Mouse (Mus musculus) hindbrain, postnatal 0 days (tissue): ENCODE data around the gene Raet1e. TPM values are rescaled to one million over a fixed set of nuclear protein-coding genes. Genes with fewer than 3 reads are reported as not detected.
"Not testable (repeated sequence)": the region's sequence is repeated elsewhere in the genome, so short reads cannot be mapped to it uniquely, and the experiment has no call there.

ENCODE experiments used
- ATAC-seq: fragments of 200-750 bp; cut with Nextera tagmentation; 2 replicates; pipeline ENCODE4 v1.8.0; 2017; ENCODE audit warnings: mild to moderate bottlenecking, moderate TSS enrichment, moderate library complexity
- DNase-seq: peaks from one replicate; pipeline ENCODE4 v3.0.0-alpha.2; 2015; ENCODE audit warnings: low spot score
- H3K27ac ChIP-seq: fragments of 300-500 bp; sonication (generic); 2 replicates; pipeline ENCODE4 v1.5.1; 2014; ENCODE audit warnings: mild to moderate bottlenecking
- H3K27me3 ChIP-seq: fragments of 300-500 bp; sonication (generic); 2 replicates; pipeline ENCODE4 v1.6.1; 2014; ENCODE audit warnings: low read length, mixed read lengths; ENCODE audit not compliant: insufficient read depth
- H3K36me3 ChIP-seq: fragments of 300-500 bp; sonication (generic); 2 replicates; pipeline ENCODE4 v1.6.1; 2014; ENCODE audit warnings: low read length, mixed read lengths; ENCODE audit not compliant: insufficient read depth
- H3K4me1 ChIP-seq: fragments of 300-500 bp; sonication (generic); 2 replicates; pipeline ENCODE4 v1.6.1; 2014; ENCODE audit warnings: antibody characterized with exemption, low read length, mixed read lengths; ENCODE audit not compliant: insufficient read depth
- H3K4me2 ChIP-seq: fragments of 300-500 bp; sonication (generic); 2 replicates; pipeline ENCODE4 v1.6.1; 2014; ENCODE audit warnings: low read depth, mild to moderate bottlenecking, low read length, moderate library complexity, mixed read lengths
- H3K4me3 ChIP-seq: fragments of 300-500 bp; sonication (generic); 2 replicates; pipeline ENCODE4 v1.5.1; 2014; ENCODE audit warnings: low read length
- H3K9ac ChIP-seq: fragments of 300-500 bp; sonication (generic); replicated peaks from 2 replicates; pipeline ENCODE4 v1.6.1; 2014; ENCODE audit warnings: mild to moderate bottlenecking, low read length, moderate library complexity, mixed read lengths
- H3K9me3 ChIP-seq: fragments of 300-500 bp; sonication (generic); 2 replicates; pipeline ENCODE4 v1.6.1; 2016; ENCODE audit warnings: low read length, mixed read lengths
- CTCF ChIP-seq: IDR thresholded peaks from 2 replicates; pipeline ENCODE4 v1.5.1; 2016; ENCODE audit warnings: antibody characterized with exemption, control low read depth, low read depth
- WGBS: fragments of 180-500 bp; shearing (Covaris S2); extraction: QIAGEN DNeasy Blood & Tissue Kit; methylation state at CpG from one replicate; pipeline ENCODE4 v1.1.7; 2014; 5-methylcytosine and 5-hydroxymethylcytosine counted together
- polyA plus RNA-seq: library from polyadenylated mRNA; unstranded; fragments of >200 nt; fragmentation: Nextera tagmentation; extraction: Ambion mirVana; gene quantifications from 2 replicates; pipeline ENCODE4 v1.2.1, GENCODE M21; 2015
- total RNA-seq: library from RNA; depleted of rRNA; stranded (reverse); fragments of >200 nt; gene quantifications from 2 replicates; pipeline ENCODE4 v1.2.3, GENCODE M21; 2014

Raet1e gene
- total and polyA plus RNA-seq, 2 experiments from 2014 or later = 0.26 to 0.48 TPM

GRCm38 (mm10) chr10:22322858-22323257, 164.5 kb downstream of the Raet1e start:
- no peaks in the 10 kb centered on the region for H3K4me1 ChIP-seq
- WGBS = 82% methylated on average over 2 of the region's 2 CpGs
- H3K4me3 ChIP-seq = no peak overlapping the region
- no peak for DNase-seq
- no peak overlapping the region for H3K27ac ChIP-seq
- no peak overlapping the region for H3K9ac ChIP-seq
- no peak overlapping the region for H3K4me2 ChIP-seq
- no peaks in the 10 kb centered on the region for H3K9me3 ChIP-seq
- no peak for ATAC-seq
- no peak for TF ChIP-seq CTCF
- H3K36me3 ChIP-seq = no peaks in the 10 kb centered on the region
- no peaks in the 10 kb centered on the region for H3K27me3 ChIP-seq

GRCm38 (mm10) chr10:22345721-22346120, 187.4 kb downstream of the Raet1e start:
- WGBS = 81% methylated on average over 4 of the region's 4 CpGs
- not testable (repeated sequence) for H3K4me2 ChIP-seq, H3K9ac ChIP-seq, H3K4me1 ChIP-seq, ATAC-seq, H3K27me3 ChIP-seq, DNase-seq, H3K4me3 ChIP-seq, H3K27ac ChIP-seq, H3K36me3 ChIP-seq, H3K9me3 ChIP-seq

- DNase-seq, H3K4me3 ChIP-seq, H3K36me3 ChIP-seq, H3K27ac ChIP-seq, ATAC-seq, H3K4me1 ChIP-seq, H3K9ac ChIP-seq, H3K9me3 ChIP-seq, H3K27me3 ChIP-seq, H3K4me2 ChIP-seq: not testable (repeated sequence)
- 81% methylated on average over 6 of the region's 6 CpGs for WGBS
Observed at GRCm38 (mm10) chr10:22353548-22354195, 195.3 kb downstream of the Raet1e start.

GRCm38 (mm10) chr10:22354196-22354574, 195.8 kb downstream of the Raet1e start:
- H3K9ac ChIP-seq, DNase-seq, H3K4me2 ChIP-seq, H3K9me3 ChIP-seq, H3K4me1 ChIP-seq, H3K4me3 ChIP-seq, ATAC-seq, H3K36me3 ChIP-seq, H3K27me3 ChIP-seq, H3K27ac ChIP-seq: not testable (repeated sequence)
- 85% methylated on average over 2 of the region's 2 CpGs for WGBS

- not testable (repeated sequence) for H3K27me3 ChIP-seq, H3K4me1 ChIP-seq, H3K9me3 ChIP-seq, H3K27ac ChIP-seq, DNase-seq, H3K4me2 ChIP-seq, H3K9ac ChIP-seq, H3K4me3 ChIP-seq, ATAC-seq, H3K36me3 ChIP-seq
- WGBS = 72% methylated on average over 1 of the region's 1 CpGs
Observed at GRCm38 (mm10) chr10:22357373-22357772, 199.0 kb downstream of the Raet1e start.

DNA sequence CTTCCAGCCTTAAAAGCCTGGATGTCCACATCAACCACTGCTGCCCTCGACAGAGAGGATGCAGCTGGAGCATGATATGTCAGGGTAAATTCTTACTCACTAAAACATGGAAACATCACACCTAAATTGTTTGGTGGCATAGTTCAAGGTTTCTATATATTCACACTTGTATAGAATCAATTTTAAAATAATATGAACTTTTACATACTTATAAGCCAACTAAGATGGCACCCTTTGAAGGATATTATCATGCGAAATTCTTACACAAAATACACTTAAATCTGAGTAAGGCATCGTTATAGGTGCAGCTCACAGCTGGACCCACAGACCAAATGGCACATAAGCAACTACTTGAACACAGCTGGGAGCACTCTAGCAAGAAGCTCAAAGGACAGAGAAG, 201.9 kb downstream of the Raet1e start, which contains the start of gene Raet1d:
Gene Raet1d, plus strand, starts transcription at position 301 of the 400 bp plus-strand sequence.
- not testable (repeated sequence) for H3K4me2 ChIP-seq, H3K4me3 ChIP-seq, H3K4me1 ChIP-seq, H3K9me3 ChIP-seq, H3K9ac ChIP-seq, H3K27me3 ChIP-seq, DNase-seq, H3K36me3 ChIP-seq, ATAC-seq, H3K27ac ChIP-seq
- WGBS = 79% methylated on average over 3 of the region's 3 CpGs

- ATAC-seq, H3K9ac ChIP-seq, H3K9me3 ChIP-seq, H3K27ac ChIP-seq, H3K27me3 ChIP-seq, H3K4me1 ChIP-seq, H3K4me3 ChIP-seq, H3K4me2 ChIP-seq, H3K36me3 ChIP-seq, DNase-seq: not testable (repeated sequence)
- 42% methylated on average over 2 of the region's 2 CpGs for whole genome bisulfite sequencing
Observed at GRCm38 (mm10) chr10:22360957-22361356, 202.6 kb downstream of the Raet1e start.

- peak; percentile 4 for DNase-seq
- not testable (repeated sequence) for H3K36me3 ChIP-seq
Observed at GRCm38 (mm10) chr10:22361415-22362352, 203.3 kb downstream of the Raet1e start.

GRCm38 (mm10) chr10:22362466-22362865, 204.1 kb downstream of the Raet1e start:
- H3K9ac ChIP-seq, H3K4me3 ChIP-seq, H3K27ac ChIP-seq, H3K27me3 ChIP-seq, H3K4me1 ChIP-seq, H3K9me3 ChIP-seq, DNase-seq, ATAC-seq, H3K4me2 ChIP-seq, H3K36me3 ChIP-seq: not testable (repeated sequence)
- 94% methylated on average over 2 of the region's 2 CpGs for WGBS

More at GRCm38 (mm10) chr10:22361415-22362352, 203.3 kb downstream of the Raet1e start:
- not testable (repeated sequence) for H3K4me1 ChIP-seq, H3K27ac ChIP-seq, H3K9me3 ChIP-seq, H3K27me3 ChIP-seq, H3K9ac ChIP-seq, H3K4me3 ChIP-seq
- peak; percentile 58; the same call in 1 of the 2 replicates for ATAC-seq
- WGBS = under 1% methylated on average over 8 of the region's 15 CpGs
- H3K4me2 ChIP-seq = peak overlapping the region; percentile 23; the same call in 1 of the 2 replicates
